Mouse (Mus musculus): ENCODE results near the gene Mok.

The Mok gene

GRCm38 (mm10) chr12:110844227-110845130, 3.7 kb upstream of the Mok start:
- no peaks in the 10 kb centered on the region for H3K9me3 ChIP-seq (ENCODE audit: low read length)
- H3K4me1 ChIP-seq (replicated peaks; ENCODE audit: low read depth, low read length): peaks cover 64% of the 10 kb centered on the region
- TF ChIP-seq POU5F1 (IDR thresholded peaks at IDR 0.05; ENCODE audit: borderline replicate concordance, low read length) (no peak), CTCF (conservative IDR thresholded peaks at IDR 0.05; ENCODE audit: low read length) (no peak), NANOG (IDR thresholded peaks at IDR 0.05; ENCODE audit: borderline replicate concordance, low read length) (no peak)
- peak overlapping the region; percentile 86 for H3K4me3 ChIP-seq (replicated peaks; ENCODE audit: low read length)
- H3K36me3 ChIP-seq (ENCODE audit: insufficient read depth, low read length): no peaks in the 10 kb centered on the region
- no peaks in the 10 kb centered on the region for H3K27me3 ChIP-seq (ENCODE audit: insufficient read depth, low read length)

- Histone ChIP-seq H3K36me3 (ENCODE audit: insufficient read depth, low read length) (no peaks in the 10 kb centered on the region), H3K4me1 (replicated peaks; ENCODE audit: low read depth, low read length) (peaks cover 64% of the 10 kb centered on the region), H3K9me3 (ENCODE audit: low read length) (no peaks in the 10 kb centered on the region), H3K27me3 (ENCODE audit: insufficient read depth, low read length) (no peaks in the 10 kb centered on the region), H3K4me3 (replicated peaks; ENCODE audit: low read length) (peak overlapping the region; percentile 86)
- TF ChIP-seq NANOG (IDR thresholded peaks at IDR 0.05; ENCODE audit: borderline replicate concordance, low read length): no peak
- peak; percentile 76 for TF ChIP-seq CTCF (conservative IDR thresholded peaks at IDR 0.05; ENCODE audit: low read length)
- TF ChIP-seq POU5F1 (IDR thresholded peaks at IDR 0.05; ENCODE audit: borderline replicate concordance, low read length): no peak
Observed at GRCm38 (mm10) chr12:110843194-110844048, 2.7 kb upstream of the Mok start.

- TF ChIP-seq POU5F1 (IDR thresholded peaks at IDR 0.05; ENCODE audit: borderline replicate concordance, low read length): no peak
- no peak for TF ChIP-seq CTCF (conservative IDR thresholded peaks at IDR 0.05; ENCODE audit: low read length)
- TF ChIP-seq NANOG (IDR thresholded peaks at IDR 0.05; ENCODE audit: borderline replicate concordance, low read length): no peak
Observed at GRCm38 (mm10) chr12:110841731-110842493, 1.2 kb upstream of the Mok start.

GRCm38 (mm10) chr12:110837850-110838249, 2.9 kb downstream of the Mok start:
- Histone ChIP-seq H3K4me1 (replicated peaks; ENCODE audit: low read depth, low read length) (peaks cover 75% of the 10 kb centered on the region), H3K36me3 (ENCODE audit: insufficient read depth, low read length) (peaks cover 20% of the 10 kb centered on the region), H3K4me3 (replicated peaks; ENCODE audit: low read length) (peak overlapping the region; percentile 78), H3K9me3 (ENCODE audit: low read length) (no peaks in the 10 kb centered on the region), H3K27me3 (ENCODE audit: insufficient read depth, low read length) (no peaks in the 10 kb centered on the region)
- TF ChIP-seq NANOG (IDR thresholded peaks at IDR 0.05; ENCODE audit: borderline replicate concordance, low read length): no peak
- TF ChIP-seq CTCF (conservative IDR thresholded peaks at IDR 0.05; ENCODE audit: low read length): no peak
- no peak for TF ChIP-seq POU5F1 (IDR thresholded peaks at IDR 0.05; ENCODE audit: borderline replicate concordance, low read length)

More at GRCm38 (mm10) chr12:110841731-110842493, 1.2 kb upstream of the Mok start:
- H3K9me3 ChIP-seq (ENCODE audit: low read length): no peaks in the 10 kb centered on the region
- no peaks in the 10 kb centered on the region for H3K36me3 ChIP-seq (ENCODE audit: insufficient read depth, low read length)
- H3K4me3 ChIP-seq (replicated peaks; ENCODE audit: low read length): peak overlapping the region; percentile 94; the same call in 1 of the 2 replicates
- H3K4me1 ChIP-seq (replicated peaks; ENCODE audit: low read depth, low read length): peaks cover 64% of the 10 kb centered on the region
- H3K27me3 ChIP-seq (ENCODE audit: insufficient read depth, low read length): no peaks in the 10 kb centered on the region

- H3K9me3 ChIP-seq (ENCODE audit: low read length): no peaks in the 10 kb centered on the region
- H3K27me3 ChIP-seq (ENCODE audit: insufficient read depth, low read length): no peaks in the 10 kb centered on the region
- no peak for TF ChIP-seq CTCF (conservative IDR thresholded peaks at IDR 0.05; ENCODE audit: low read length)
- peak; percentile 86 for TF ChIP-seq NANOG (IDR thresholded peaks at IDR 0.05; ENCODE audit: borderline replicate concordance, low read length)
- TF ChIP-seq POU5F1 (IDR thresholded peaks at IDR 0.05; ENCODE audit: borderline replicate concordance, low read length): peak; percentile 82; the same call in 1 of the 2 replicates
- peak overlapping the region; percentile 78 for H3K4me3 ChIP-seq (replicated peaks; ENCODE audit: low read length)
- peaks cover 74% of the 10 kb centered on the region for H3K4me1 ChIP-seq (replicated peaks; ENCODE audit: low read depth, low read length)
- peaks cover 25% of the 10 kb centered on the region for H3K36me3 ChIP-seq (ENCODE audit: insufficient read depth, low read length)
Observed at GRCm38 (mm10) chr12:110837192-110837841, 3.4 kb downstream of the Mok start.

- no peaks in the 10 kb centered on the region for H3K9me3 ChIP-seq (ENCODE audit: low read length)
- peak overlapping the region; percentile 78 for H3K4me3 ChIP-seq (replicated peaks; ENCODE audit: low read length)
- TF ChIP-seq POU5F1 (IDR thresholded peaks at IDR 0.05; ENCODE audit: borderline replicate concordance, low read length): no peak
- peaks cover 30% of the 10 kb centered on the region for H3K36me3 ChIP-seq (ENCODE audit: insufficient read depth, low read length)
- no peaks in the 10 kb centered on the region for H3K27me3 ChIP-seq (ENCODE audit: insufficient read depth, low read length)
- H3K4me1 ChIP-seq (replicated peaks; ENCODE audit: low read depth, low read length): peaks cover 76% of the 10 kb centered on the region
Observed at GRCm38 (mm10) chr12:110836729-110837128, 4.0 kb downstream of the Mok start.

- H3K36me3 ChIP-seq (ENCODE audit: insufficient read depth, low read length): peaks cover 41% of the 10 kb centered on the region
- TF ChIP-seq CTCF (conservative IDR thresholded peaks at IDR 0.05; ENCODE audit: low read length): no peak
- TF ChIP-seq POU5F1 (IDR thresholded peaks at IDR 0.05; ENCODE audit: borderline replicate concordance, low read length): no peak
- no peak for TF ChIP-seq NANOG (IDR thresholded peaks at IDR 0.05; ENCODE audit: borderline replicate concordance, low read length)
- no peaks in the 10 kb centered on the region for H3K27me3 ChIP-seq (ENCODE audit: insufficient read depth, low read length)
- peak overlapping the region; percentile 59 for H3K4me3 ChIP-seq (replicated peaks; ENCODE audit: low read length)
- H3K4me1 ChIP-seq (replicated peaks; ENCODE audit: low read depth, low read length): peaks cover 79% of the 10 kb centered on the region
- no peaks in the 10 kb centered on the region for H3K9me3 ChIP-seq (ENCODE audit: low read length)
Observed at GRCm38 (mm10) chr12:110835182-110835581, 5.6 kb downstream of the Mok start.
